Mouse (Mus musculus) spleen, adult 2 months (tissue): ENCODE results near the gene Rpl36a-ps1. TPM values are rescaled to one million over a fixed set of nuclear protein-coding genes. Genes with fewer than 3 reads are reported as not detected.

Experiments
- DNase-seq, 2 experiments: peaks; one replicate each; pipeline versions ENCODE4 v3.0.0 to v3.0.0-alpha.2; 2012 to 2021; ENCODE audit warnings: low spot score in 2 of 2, low read depth in 1 of 2
- H3K27ac ChIP-seq: fragments of 200-500 bp; 2 replicates; pipeline ENCODE4 v1.5.1; 2012; ENCODE audit warnings: low read length, inconsistent platforms; ENCODE audit not compliant: insufficient read depth
- H3K27me3 ChIP-seq: fragments of 200-500 bp; 2 replicates; pipeline ENCODE4 v1.6.1; 2012; ENCODE audit warnings: mild to moderate bottlenecking, moderate library complexity, low read length, inconsistent platforms; ENCODE audit not compliant: control insufficient read depth, insufficient read depth
- H3K36me3 ChIP-seq: fragments of 200-500 bp; 2 replicates; pipeline ENCODE4 v1.6.1; 2012; ENCODE audit warnings: mild to moderate bottlenecking, low read length, inconsistent platforms; ENCODE audit not compliant: control insufficient read depth, insufficient read depth
- H3K4me1 ChIP-seq: fragments of 200-500 bp; 2 replicates; pipeline ENCODE4 v1.6.1; 2011; ENCODE audit warnings: inconsistent platforms; ENCODE audit not compliant: control insufficient read depth, insufficient read depth, insufficient read length
- H3K4me3 ChIP-seq: fragments of 200-500 bp; 2 replicates; pipeline ENCODE4 v1.5.1; 2011; ENCODE audit warnings: mild to moderate bottlenecking, inconsistent platforms; ENCODE audit not compliant: insufficient read depth, insufficient read length; ENCODE audit errors: extremely low read depth
- CTCF ChIP-seq: fragments of 200-500 bp; IDR thresholded peaks from 2 replicates; pipeline ENCODE4 v1.5.1; 2011; ENCODE audit warnings: mild to moderate bottlenecking, inconsistent platforms; ENCODE audit not compliant: insufficient read depth, insufficient read length, insufficient replicate concordance; ENCODE audit errors: extremely low read depth
- POLR2A ChIP-seq: fragments of 200-500 bp; IDR thresholded peaks from 2 replicates; pipeline ENCODE4 v1.6.1; 2011; ENCODE audit warnings: low read depth, low read length, inconsistent platforms
- WGBS: fragments of 180-500 bp; shearing (Covaris S2); methylation state at CpG from one replicate; pipeline ENCODE4 v1.1.7; 2018; 5-methylcytosine and 5-hydroxymethylcytosine counted together
- polyA plus RNA-seq: library from polyadenylated mRNA; depleted of rRNA; stranded (reverse); fragments of >200 nt; gene quantifications from 2 replicates; pipeline ENCODE4 v1.2.3, GENCODE M21; 2012

Rpl36a-ps1 gene
- polyA plus RNA-seq, 1 experiment: not detected

DNA sequence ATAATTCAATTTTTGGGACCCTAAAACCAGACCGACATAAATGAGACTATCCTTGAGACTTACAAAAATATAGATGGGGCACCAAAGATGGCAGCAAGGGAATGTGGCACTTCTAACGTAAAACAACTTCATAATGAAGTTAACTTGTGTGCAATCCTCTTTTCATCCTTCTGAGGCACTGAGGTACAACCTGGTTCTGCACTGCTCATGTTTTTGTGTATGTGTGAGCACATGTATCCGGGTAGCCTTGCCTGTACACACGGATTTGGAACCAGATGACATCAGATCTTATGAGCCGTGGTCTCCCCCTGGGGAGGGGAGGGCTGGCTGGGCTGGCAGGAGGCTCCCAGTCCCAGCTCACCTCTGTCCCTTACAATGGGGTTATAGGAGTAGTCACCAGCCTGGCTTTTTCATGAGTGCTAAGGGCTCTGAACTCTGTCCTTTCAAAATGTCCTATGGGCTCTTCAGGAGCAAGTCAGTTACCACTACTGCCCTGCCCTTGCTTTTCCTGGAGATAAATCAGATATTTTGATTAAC is 37.3 kb upstream of the Rpl36a-ps1 start:
- TF ChIP-seq POLR2A (no peak), CTCF (no peak)
- Histone ChIP-seq H3K27ac (no peak overlapping the region), H3K4me1 (no peaks in the 10 kb centered on the region), H3K4me3 (no peak overlapping the region), H3K36me3 (peaks cover 4% of the 10 kb centered on the region), H3K27me3 (no peaks in the 10 kb centered on the region)
- WGBS: 94% methylated on average over 5 of the region's 5 CpGs
- DNase-seq: no peak

DNA sequence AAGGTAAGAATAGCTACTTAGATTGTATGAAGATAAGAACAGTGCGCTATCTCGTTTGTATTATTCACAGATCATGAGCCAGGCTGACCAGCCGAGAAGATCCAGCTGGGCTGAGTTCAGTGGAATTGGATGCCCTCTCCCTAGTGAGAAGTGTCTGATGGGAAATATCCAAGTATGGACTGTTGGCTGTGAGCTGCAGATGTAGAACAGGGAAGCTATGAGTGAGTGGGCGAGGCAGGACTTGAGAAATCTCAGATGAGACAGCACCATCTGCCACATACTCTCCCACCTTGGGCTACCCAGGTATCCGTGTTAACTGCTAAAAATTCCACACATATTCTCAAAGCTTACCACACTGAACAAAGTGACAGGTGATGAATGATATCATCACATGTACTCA is 35.9 kb upstream of the Rpl36a-ps1 start:
- peaks cover 3% of the 10 kb centered on the region; the same call in 1 of the 2 replicates for H3K36me3 ChIP-seq
- H3K27ac ChIP-seq: no peak overlapping the region
- no peak overlapping the region for H3K4me3 ChIP-seq
- 76% methylated on average over 5 of the region's 5 CpGs for WGBS
- TF ChIP-seq CTCF: no peak
- TF ChIP-seq POLR2A: no peak
- no peaks in the 10 kb centered on the region for H3K27me3 ChIP-seq
- H3K4me1 ChIP-seq: no peaks in the 10 kb centered on the region
- DNase-seq: no peak

DNA sequence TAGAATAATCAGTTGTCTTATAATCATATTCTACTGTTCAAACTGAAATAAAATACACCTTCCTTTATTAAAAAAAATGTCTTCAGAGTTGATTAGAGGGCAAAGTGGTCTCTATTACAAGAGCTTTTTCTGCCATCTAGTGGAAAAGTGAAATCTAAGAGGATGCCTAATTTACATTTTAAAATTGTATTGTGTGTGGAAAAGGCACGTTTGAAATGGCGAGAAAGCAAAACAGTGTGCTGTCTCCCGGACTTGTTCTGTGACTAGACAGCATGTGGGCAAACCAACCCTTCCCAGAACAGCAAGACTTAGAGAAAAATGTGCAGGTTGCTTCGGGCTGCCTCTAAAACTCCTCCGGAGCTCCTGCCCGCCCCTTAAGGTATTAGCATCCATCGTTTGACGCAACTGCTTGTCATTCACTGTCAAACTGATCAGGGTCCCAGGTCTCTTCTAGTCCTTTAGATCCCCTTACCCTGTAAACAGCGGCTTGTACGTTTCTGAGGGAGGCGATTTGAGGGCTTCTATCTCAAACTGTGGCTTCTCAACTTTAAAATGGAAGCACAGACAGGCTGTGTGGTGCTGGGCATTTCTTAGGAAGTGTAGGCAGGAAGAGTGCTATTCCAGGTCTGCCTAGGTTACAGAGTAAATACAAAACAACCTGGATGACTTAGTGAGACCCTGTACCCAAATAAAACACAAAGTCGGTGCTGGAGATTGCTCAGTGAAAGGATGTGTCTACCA is 28.4 kb upstream of the Rpl36a-ps1 start:
- DNase-seq: no peak
- Histone ChIP-seq H3K36me3 (no peaks in the 10 kb centered on the region), H3K4me1 (no peaks in the 10 kb centered on the region), H3K27me3 (no peaks in the 10 kb centered on the region), H3K4me3 (no peak overlapping the region), H3K27ac (no peak overlapping the region)
- WGBS: 44% methylated on average over 12 of the region's 12 CpGs
- no peak for TF ChIP-seq POLR2A
- no peak for TF ChIP-seq CTCF

DNA sequence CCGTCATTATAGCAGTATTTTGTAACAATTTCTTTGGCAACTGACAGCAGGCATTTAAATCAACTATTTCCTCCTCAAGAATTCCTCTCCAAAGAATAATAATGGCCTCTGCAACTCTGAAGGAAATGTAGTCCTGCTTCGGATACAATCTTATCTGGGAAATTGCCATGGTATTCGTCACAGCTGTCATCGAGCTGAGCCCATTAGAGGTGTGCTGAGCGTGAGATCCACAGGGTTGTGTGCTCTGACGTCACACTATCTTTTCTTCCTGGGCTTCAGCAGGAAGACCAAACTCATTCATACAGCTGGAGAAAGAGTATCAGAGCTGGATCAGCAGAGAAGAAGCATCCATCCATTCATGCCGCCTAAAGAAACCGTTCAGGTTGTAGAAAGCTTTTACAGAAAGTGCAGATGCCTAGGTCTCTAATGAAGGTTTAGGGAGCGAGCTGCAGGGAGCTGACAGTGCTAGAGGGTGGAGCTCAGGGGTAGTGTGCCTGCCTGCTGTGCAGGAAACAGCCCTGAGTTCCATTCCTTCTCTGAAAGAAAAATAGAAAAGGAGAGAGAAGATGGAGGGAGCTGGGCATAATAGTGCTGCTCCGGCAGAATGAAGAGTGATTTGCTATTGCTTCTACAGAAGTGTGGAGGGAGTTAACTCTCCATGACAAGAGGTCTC is 25.2 kb upstream of the Rpl36a-ps1 start:
- H3K27ac ChIP-seq: no peak overlapping the region
- no peak for DNase-seq
- H3K4me1 ChIP-seq: no peaks in the 10 kb centered on the region
- H3K4me3 ChIP-seq: no peak overlapping the region
- no peaks in the 10 kb centered on the region for H3K27me3 ChIP-seq
- TF ChIP-seq POLR2A (no peak), CTCF (no peak)
- H3K36me3 ChIP-seq: no peaks in the 10 kb centered on the region
- 81% methylated on average over 10 of the region's 10 CpGs for WGBS

DNA sequence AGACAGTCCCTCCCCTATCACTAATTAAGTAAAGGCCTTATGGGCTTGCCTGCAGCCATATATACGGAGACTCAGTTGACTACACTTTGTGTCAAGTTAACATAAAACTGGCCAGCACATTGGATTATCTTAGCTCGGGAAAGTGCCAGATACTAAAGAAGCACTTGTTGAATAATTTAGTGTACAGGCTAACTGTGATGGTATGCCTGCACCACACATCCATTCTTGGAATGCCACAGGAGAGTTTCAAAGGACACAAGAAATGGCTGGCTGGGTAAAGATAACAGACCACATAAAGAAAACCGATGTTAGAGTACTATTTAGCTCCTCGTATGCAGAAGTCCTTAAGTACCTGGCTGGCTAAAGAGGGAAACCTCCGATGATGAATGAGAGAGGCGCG is 24.6 kb upstream of the Rpl36a-ps1 start:
- no peaks in the 10 kb centered on the region for H3K27me3 ChIP-seq
- DNase-seq: no peak
- no peak overlapping the region for H3K27ac ChIP-seq
- H3K4me1 ChIP-seq: no peaks in the 10 kb centered on the region
- no peak for TF ChIP-seq POLR2A
- no peak for TF ChIP-seq CTCF
- WGBS: 78% methylated on average over 7 of the region's 7 CpGs
- no peaks in the 10 kb centered on the region for H3K36me3 ChIP-seq
- H3K4me3 ChIP-seq: no peak overlapping the region

DNA sequence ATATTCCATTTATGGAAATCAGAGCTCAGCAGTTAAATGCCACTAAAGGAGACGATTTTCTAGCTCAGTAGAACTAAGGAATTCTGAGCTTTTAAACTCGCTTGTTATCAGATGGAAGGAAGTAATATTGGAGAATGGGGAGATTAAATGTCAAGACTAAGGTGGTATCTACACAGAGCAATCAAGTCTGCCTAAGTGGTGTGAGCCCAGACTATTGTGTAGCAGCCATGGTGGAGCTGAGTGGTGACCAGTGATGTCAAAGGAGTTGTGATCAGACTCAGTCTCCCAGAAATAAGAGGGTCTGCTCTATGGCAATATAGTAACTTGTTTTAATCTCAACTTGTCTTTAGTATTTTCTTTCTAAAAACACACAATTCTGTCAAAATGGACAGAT is 16.8 kb upstream of the Rpl36a-ps1 start:
- no peaks in the 10 kb centered on the region for H3K36me3 ChIP-seq
- 23% methylated on average over 2 of the region's 2 CpGs for WGBS
- no peak overlapping the region for H3K27ac ChIP-seq
- H3K4me3 ChIP-seq: no peak overlapping the region
- no peaks in the 10 kb centered on the region for H3K27me3 ChIP-seq
- no peaks in the 10 kb centered on the region for H3K4me1 ChIP-seq
- no peak for DNase-seq
- TF ChIP-seq CTCF: no peak
- TF ChIP-seq POLR2A: no peak
